Mouse (Mus musculus) embryonic stem cell, embryonic (primary cell): ENCODE results near the gene Kif13a.

ENCODE experiments used
- CTCF ChIA-PET, 4 experiments: fragments of 300-600 bp in 2 of 4; fragments of 350-600 bp in 2 of 4; sonication (Branson Sonifier 250); formaldehyde crosslinking; loops; one replicate each; lab custom pipeline; 2022; ENCODE audit warnings: inconsistent platforms in 2 of 4; lab: Charles Lee
- POLR2A ChIA-PET, 4 experiments: fragments of 300-600 bp in 2 of 4; fragments of 350-600 bp in 2 of 4; sonication (Branson Sonifier 250); formaldehyde crosslinking; loops; one replicate each; lab custom pipeline; 2022; ENCODE audit warnings: antibody characterized with exemption in 4 of 4, inconsistent platforms in 1 of 4; lab: Charles Lee

Kif13a gene

DNA sequence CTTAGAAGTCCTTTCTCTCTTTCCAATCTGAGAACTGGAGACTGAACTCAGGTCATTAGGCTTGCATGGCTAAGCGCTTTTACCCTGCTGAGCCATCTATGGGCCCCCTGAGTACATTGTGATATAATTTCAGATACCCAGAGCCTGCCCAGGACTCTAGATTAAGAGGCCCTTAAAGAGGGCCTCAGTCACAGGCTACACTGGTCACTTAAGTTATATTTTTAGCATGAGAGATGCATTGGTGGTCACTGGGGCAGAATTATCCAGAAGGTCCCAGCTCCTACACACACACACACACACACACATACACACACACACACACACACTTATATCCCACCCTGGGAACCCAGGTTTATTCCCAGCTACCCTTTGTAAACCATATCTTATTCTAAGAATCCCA lies 133.3 kb downstream of the Kif13a start:
- ChIA-PET CTCF (interaction anchor here in 1 of 4 experiments (0.6 kb wide), 1 partner anchor 47 kb away, joined by 3 read pairs; no protein-coding TSS in a partner anchor), POLR2A (interaction anchor here in 2 of 4 experiments (0.7 to 1.0 kb wide), 2 partner anchors 14 kb away, joined by 3 to 4 read pairs; no protein-coding TSS in a partner anchor)

GRCm38 (mm10) chr13:46793824-46794223 lies 135.8 kb downstream of the Kif13a start:
- ChIA-PET POLR2A (interaction anchor here in 3 of 4 experiments (0.6 to 1.5 kb wide), 4 partner anchors 17 to 365 kb away, joined by 3 to 8 read pairs (median 4); no protein-coding TSS in a partner anchor), CTCF (interaction anchor here in 2 of 4 experiments (0.7 to 1.1 kb wide), 3 partner anchors 8 to 817 kb away, joined by 3 to 6 read pairs (median 4); no protein-coding TSS in a partner anchor)

- ChIA-PET CTCF (no interaction called here), POLR2A (interaction anchor here in 1 of 4 experiments (0.6 kb wide), 1 partner anchor 124 kb away, joined by 4 read pairs; no protein-coding TSS in a partner anchor)
These were observed 141.2 kb downstream of the Kif13a start for GRCm38 (mm10) chr13:46788452-46788851.

DNA sequence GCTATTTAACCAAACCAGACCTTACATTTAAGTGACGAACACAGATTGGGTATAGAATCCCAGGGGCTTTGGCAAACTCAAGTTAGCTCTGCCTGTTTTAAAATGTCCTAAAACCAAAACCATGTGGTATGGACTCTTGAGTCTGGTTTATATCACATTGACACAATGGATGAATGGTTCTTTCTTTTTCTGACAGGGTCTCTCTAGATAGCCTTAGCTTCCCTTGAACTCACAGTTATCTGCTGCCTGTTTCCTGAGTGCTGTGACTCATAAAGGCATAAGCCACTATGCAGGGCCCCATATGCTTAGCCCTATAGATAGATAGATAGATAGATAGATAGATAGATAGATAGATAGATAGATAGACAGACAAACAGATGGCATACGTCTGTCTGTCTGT lies 142.8 kb downstream of the Kif13a start:
- CTCF ChIA-PET: interaction anchor here in 1 of 4 experiments (0.6 kb wide), 1 partner anchor 220 kb away, joined by 4 read pairs; no protein-coding TSS in a partner anchor

DNA sequence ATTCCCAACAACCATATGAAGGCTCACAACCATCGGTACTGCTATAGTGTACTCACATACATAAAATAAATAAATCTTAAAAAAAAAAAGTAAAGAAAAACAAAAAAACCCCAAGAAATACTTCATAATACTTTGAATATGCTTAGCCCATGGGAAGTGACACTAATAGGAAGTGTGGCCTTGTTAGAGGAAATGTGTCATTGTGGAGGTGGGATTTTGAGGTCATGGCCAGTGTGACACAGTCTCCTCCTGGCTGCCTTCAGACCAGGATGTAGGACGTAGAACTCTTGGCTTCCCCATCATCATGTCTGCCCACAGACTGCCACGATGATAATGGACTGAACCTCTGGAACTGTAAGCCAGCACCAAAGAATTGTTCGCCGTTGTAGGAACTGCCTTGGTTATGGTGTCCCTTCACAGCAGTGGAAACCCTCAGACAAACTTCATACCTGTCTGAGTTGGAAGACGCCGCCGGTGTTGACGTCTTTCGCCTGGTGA lies 143.6 kb downstream of the Kif13a start:
- ChIA-PET CTCF (no interaction called here), POLR2A (interaction anchor here in 2 of 4 experiments (0.6 to 1.5 kb wide), 5 partner anchors 12 to 183 kb away, joined by 3 to 5 read pairs (median 3); no protein-coding TSS in a partner anchor)

More for the DNA sequence above, 142.8 kb downstream of the Kif13a start:
- POLR2A ChIA-PET: interaction anchor here in 2 of 4 experiments (0.6 to 1.0 kb wide), 3 partner anchors 11 to 183 kb away, joined by 3 to 5 read pairs (median 3); no protein-coding TSS in a partner anchor

- ChIA-PET CTCF (no interaction called here), POLR2A (interaction anchor here in 1 of 4 experiments (0.8 kb wide), 1 partner anchor 28 kb away, joined by 3 read pairs; no protein-coding TSS in a partner anchor)
These were observed 149.3 kb downstream of the Kif13a start for GRCm38 (mm10) chr13:46780379-46780778.

DNA sequence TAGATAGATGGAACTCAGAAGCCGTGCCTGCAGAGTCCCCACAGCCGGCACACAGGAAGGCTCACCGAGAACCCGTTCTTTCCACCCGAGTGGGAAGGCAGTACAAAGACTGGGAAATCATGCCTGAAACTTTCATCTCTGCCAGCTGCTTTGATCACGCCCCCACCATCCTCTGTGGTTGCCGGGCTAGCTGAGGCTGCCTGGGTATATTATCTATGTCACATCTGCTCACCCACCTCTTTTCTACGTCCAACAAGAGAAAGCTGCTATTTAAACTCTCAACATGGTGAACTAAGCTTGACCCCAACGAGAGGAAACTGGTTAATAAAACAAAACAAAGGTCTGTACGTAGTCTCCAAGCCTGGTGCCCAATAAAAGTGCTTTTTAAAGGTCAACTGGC lies 149.8 kb downstream of the Kif13a start:
- POLR2A ChIA-PET: interaction anchor here in 1 of 4 experiments (0.8 kb wide), 1 partner anchor 27 kb away, joined by 3 read pairs; no protein-coding TSS in a partner anchor
- CTCF ChIA-PET: no interaction called here

DNA sequence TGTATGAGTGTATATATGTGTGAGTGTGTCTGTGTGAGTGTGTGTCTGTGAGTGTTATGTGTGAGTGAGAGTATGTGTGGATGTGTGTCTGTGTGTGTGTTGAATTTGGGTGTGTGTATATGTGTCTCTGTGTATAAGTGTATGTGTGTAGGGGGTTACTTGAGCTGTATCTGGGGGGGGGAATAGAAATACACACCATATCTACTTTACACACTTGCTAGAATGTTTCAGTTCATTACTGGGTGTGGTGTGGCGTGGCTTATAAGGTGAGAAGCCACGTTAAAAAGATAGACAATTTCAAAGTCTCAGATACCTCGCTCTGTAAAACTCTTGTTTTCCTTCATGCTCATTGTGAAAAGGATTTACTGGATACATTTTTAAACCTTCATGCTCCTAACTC lies 152.2 kb downstream of the Kif13a start:
- ChIA-PET CTCF (interaction anchor here in 1 of 4 experiments (0.7 kb wide), 1 partner anchor 18 kb away, joined by 5 read pairs; no protein-coding TSS in a partner anchor), POLR2A (interaction anchor here in 1 of 4 experiments (1.3 kb wide), 1 partner anchor 19 kb away, joined by 3 read pairs; no protein-coding TSS in a partner anchor)

DNA sequence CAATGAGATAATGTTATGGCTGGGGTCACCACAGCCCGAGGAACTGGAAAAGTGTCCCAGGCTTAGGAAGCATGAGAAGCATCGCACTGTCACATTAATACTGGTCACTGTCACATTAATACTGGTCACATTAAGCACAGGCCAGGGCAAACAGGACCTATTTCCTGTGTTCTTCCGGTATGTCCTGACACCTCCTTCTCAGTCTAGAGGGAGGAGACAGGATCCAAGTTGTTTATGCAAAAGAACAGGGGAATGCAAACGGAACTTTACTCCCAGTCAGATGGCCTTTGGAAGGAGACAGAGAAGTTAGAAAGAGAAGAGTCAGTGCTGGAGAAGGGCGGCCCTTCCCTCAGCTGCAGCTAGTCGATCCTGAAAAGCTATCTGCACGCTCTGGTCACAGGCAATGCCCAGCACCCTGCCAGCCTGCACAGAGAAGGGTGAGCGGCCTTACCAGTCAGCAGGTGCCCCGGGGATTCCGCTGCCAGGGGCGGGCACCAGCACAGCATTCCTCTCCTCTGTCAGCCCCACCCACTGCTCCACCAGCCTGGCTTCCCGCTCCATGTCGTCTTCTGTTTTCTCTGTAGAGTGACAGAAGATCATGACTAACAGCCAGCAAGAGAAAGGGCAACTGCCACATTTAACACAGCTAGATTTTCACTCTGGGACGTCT lies 152.9 kb downstream of the Kif13a start:
- POLR2A ChIA-PET: interaction anchor here in 1 of 4 experiments (1.2 kb wide), 1 partner anchor 18 kb away, joined by 3 read pairs; no protein-coding TSS in a partner anchor

GRCm38 (mm10) chr13:46774998-46775397 lies 154.7 kb downstream of the Kif13a start:
- CTCF ChIA-PET: no interaction called here
- POLR2A ChIA-PET: interaction anchor here in 2 of 4 experiments (1.1 to 2.6 kb wide), 2 partner anchors 16 to 17 kb away, joined by 6 to 14 read pairs; no protein-coding TSS in a partner anchor

More for the DNA sequence above, 152.9 kb downstream of the Kif13a start:
- CTCF ChIA-PET: no interaction called here

DNA sequence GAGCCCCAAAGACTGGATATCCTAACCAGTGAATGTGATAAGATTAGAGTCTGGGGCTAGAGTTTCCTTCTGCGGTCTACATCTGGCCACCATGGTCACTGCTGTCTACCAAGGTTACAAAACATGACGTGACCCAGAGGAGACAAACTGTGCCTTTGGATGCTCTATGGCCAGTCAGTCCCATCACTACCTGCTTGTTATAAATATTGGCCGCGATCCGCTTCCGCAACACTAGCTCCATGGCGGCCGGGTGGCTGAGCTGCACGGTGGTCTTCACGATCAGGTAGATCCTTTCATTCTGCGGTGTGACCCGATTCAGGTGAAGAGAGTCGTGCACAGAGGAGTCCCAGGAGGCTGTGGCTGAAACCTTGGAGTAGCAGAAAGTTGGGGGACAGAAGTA lies 157.1 kb downstream of the Kif13a start:
- CTCF ChIA-PET: interaction anchor here in 1 of 4 experiments (1.6 kb wide), 1 partner anchor 31 kb away, joined by 3 read pairs; no protein-coding TSS in a partner anchor
- POLR2A ChIA-PET: interaction anchor here in 2 of 4 experiments (0.8 to 2.6 kb wide), 3 partner anchors 12 to 15 kb away, joined by 3 to 14 read pairs (median 3); no protein-coding TSS in a partner anchor

DNA sequence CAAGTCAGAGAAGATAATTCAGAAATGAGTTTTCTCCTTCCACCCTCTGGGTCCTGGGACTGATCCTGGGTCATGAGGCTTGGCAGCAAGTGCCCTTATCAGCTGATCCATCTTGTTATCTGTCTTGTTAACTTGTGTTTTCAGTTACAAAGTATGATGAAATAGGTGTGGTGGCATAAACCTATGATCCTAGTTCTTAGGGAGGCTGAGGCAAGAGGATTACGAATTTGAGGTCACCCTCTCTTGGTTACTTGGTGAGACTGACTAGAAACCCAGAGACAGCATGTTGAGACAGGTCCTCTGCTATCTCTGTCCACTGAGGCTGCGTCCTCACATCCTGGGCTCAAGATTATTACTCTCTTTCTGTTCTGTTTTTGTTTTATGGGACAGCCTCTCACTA lies 164.3 kb downstream of the Kif13a start:
- CTCF ChIA-PET: interaction anchor here in 1 of 4 experiments (0.6 kb wide), 1 partner anchor 171 kb away, joined by 6 read pairs; no protein-coding TSS in a partner anchor
- POLR2A ChIA-PET: no interaction called here

- POLR2A ChIA-PET: no interaction called here
- CTCF ChIA-PET: no interaction called here
These were observed 166.5 kb downstream of the Kif13a start for GRCm38 (mm10) chr13:46763210-46763609.

DNA sequence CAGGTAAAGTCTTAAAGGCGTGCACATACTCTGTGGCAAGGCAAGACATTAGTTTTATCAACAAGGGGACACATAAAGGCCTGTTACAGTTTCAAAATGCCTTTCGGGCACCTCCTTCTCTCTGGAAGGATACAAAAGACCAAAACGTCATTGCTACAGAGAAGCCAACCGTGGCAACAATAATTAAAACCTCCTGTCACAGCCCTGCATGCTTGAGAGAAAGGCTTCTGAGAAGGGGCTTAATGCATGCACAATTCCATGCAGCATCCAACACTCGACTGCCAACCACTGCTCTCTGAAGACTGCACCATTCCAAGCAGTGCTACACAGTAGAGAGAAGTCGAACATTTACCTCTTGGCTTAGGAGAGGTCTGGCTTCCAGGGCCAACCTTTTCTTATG lies 168.7 kb downstream of the Kif13a start:
- CTCF ChIA-PET: no interaction called here
- POLR2A ChIA-PET: interaction anchor here in 1 of 4 experiments (0.5 kb wide), 1 partner anchor 126 kb away, joined by 3 read pairs; no protein-coding TSS in a partner anchor

DNA sequence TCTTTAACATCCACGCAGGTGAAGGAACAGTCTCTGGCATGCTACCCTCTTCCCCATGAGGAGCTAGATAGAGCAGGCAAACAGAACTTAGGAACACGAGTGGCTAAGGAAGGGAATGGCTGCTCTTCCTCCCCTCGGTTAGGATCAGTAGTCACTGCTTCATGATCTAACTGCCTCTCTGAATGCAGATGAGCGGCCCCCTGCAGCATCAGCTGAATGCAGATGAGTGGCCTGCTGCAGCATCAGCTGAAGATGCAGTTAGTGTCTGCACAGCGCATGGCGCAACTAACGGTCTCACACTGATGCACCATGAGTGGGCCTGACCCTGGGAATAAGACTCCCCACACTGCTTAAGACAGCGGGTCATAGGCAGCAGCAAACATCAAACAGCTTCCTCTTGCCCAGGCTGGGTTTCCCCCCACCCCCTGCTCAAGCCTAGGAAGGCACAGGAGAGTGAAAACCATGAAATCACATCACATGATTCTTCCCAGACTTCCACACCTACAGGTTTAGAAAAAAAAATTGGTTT lies 170.3 kb downstream of the Kif13a start:
- CTCF ChIA-PET: interaction anchor here in 2 of 4 experiments (0.9 to 1.7 kb wide), 5 partner anchors 24 to 258 kb away, joined by 3 to 5 read pairs (median 4); no protein-coding TSS in a partner anchor

GRCm38 (mm10) chr13:46758627-46759026 lies 171.0 kb downstream of the Kif13a start:
- ChIA-PET POLR2A (interaction anchor here (0.5 to 3.4 kb wide), 34 partner anchors 8 to 1413 kb away, joined by 3 to 19 read pairs (median 4); partner anchors contain the start of genes Nup153 (in 2 of the 4) and Kdm1b (in 1 of the 4)), CTCF (interaction anchor here in 3 of 4 experiments (0.6 to 1.7 kb wide), 6 partner anchors 23 to 294 kb away, joined by 3 to 9 read pairs (median 4); no protein-coding TSS in a partner anchor)

More for the DNA sequence above, 170.3 kb downstream of the Kif13a start:
- POLR2A ChIA-PET: interaction anchor here (0.5 to 3.4 kb wide), 24 partner anchors 9 to 1414 kb away, joined by 3 to 19 read pairs (median 4); partner anchors contain the start of genes Nup153 (in 2 of the 4) and Kdm1b (in 1 of the 4)

GRCm38 (mm10) chr13:46757946-46758345 lies 171.7 kb downstream of the Kif13a start:
- ChIA-PET CTCF (interaction anchor here in 3 of 4 experiments (0.6 to 1.7 kb wide), 4 partner anchors 22 to 294 kb away, joined by 3 to 9 read pairs (median 4); no protein-coding TSS in a partner anchor), POLR2A (interaction anchor here in 3 of 4 experiments (0.6 to 3.4 kb wide), 28 partner anchors 9 to 339 kb away, joined by 3 to 19 read pairs (median 4); partner anchors contain the start of genes Nup153 (in 2 of the 3) and Kdm1b (in 1 of the 3))
